Mouse (Mus musculus) R1 (cell line): Measurements from ENCODE around the gene Nrg3.

Source experiments
- DNase-seq: peaks from one replicate; pipeline ENCODE4 v3.0.0-alpha.2; 2018; ENCODE audit warnings: low read depth, low spot score

Nrg3 gene

GRCm38 (mm10) chr14:39472790-39473761, at the start of gene Nrg3:
Gene Nrg3, minus strand, starts transcription at chr14:39473088.
- DNase-seq: peak; percentile 53

DNA sequence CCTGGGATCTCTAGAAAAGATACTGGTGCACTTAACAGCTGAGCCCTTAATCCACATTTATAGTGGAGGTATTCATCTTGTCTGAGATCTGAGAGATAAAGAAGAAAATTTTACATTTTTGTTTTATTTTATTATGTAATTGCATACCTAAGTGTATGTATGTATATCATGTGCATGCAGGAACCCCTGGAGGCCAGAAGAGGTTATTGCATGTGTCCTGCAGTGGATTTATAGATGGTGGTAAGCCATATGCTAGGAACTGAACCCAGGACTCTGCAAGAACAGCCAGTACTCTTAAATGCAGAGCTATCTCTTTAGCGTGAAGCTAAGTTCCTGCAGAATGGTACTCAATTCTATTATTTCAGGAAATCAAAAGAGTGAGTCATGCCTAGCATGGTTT, 36.1 kb upstream of the Nrg3 start:
- no peak for DNase-seq

DNA sequence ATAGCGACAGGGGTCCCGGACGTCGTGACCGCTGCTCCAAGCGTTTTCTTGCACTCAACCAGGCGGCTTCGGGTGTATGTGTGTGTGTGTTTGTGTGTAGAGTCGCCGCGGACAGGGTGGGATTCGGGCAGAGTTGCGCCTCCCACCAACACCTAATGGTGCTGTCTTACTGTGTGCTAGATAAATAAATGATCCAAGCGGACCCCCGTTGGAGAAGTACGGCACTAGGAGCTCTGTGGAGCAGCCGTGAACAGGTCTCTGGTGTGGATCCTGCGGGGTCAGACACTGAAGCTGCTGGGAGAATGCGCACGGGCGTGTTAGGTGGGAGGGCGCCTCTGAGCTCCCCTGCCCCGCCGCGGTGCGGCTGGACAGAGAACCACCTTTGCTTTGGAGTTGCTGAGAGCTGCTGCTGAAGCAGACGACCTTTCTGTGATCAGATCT, 903 bp upstream of the Nrg3 start:
- peak; percentile 33 for DNase-seq

GRCm38 (mm10) chr14:39472146-39472751, 639 bp downstream of the Nrg3 start:
- DNase-seq: peak; percentile 5

DNA sequence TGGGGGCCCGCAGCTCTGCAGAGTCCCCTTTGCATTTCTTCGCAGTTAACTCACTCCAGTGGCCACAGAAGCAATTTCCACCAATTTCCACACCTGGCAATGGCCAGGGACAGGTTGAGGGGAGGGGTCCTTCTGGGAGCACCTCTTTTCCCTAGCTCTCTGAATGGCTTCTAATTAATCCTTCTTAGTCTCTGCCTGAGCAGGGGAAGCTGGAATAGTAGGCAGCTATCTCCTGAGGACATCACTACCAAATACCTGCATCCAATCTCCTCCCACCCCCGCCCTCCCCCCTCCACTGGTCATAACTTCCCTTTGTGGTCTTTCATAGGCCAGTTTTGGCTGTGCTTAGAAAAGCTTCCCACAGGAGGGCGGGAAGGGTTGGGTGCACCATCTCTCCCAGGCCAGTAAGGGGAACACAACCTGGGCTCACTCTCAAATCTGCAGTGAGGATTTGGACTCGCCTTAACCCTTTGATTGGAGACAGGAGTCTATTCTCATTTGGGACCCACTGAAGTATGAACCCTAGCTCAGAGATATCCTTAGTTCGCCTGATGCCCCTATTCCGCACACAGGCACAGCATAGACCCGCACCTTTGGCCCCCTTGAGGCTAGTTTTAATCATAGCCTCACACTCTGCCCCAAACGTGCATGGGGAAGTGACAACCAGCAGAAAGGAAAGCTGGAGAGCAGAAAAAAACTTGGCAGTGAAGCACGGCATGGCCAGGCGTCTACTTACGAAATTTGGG, 1.5 kb downstream of the Nrg3 start:
- DNase-seq: peak; percentile 8

DNA sequence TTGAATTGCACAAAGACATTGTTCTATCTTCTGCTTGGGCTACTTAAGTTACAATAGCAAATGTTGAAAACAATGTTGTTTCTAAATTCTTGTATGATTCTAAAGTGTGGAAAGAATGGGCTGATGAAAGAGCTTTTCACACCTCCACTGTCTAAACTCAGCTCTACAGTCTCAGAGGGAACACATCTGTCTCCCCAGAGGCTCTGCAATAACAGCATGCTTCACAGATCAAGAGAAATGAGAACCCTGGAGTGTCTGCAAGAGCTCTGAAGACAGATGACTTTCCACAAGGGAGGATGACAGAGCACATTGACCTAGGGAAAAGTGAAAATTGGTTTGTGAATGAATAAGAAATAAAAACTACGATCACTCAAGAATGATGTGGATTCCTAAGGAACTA, 27.4 kb downstream of the Nrg3 start:
- no peak for DNase-seq

- no peak for DNase-seq
Observed at GRCm38 (mm10) chr14:39428503-39428902, 44.4 kb downstream of the Nrg3 start.

DNA sequence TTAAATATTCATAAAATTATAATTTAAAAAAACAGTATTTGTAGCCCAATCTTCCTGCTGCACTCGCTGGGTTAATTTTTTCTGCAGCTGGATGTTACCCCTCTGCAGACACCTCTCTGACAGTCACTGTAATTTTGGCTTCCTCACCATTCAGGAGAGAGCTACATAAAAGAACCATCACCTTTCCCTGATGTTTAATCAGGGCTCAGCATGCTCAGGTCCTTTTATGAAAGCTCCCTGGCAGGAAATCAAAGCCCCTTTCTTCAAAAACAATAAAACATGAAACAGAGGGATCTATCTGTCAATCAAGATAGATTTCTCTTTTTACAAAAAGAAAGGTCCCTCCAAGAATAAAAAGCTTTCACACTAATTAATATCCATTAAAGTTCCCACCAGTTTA, 51.0 kb downstream of the Nrg3 start:
- DNase-seq: no peak

DNA sequence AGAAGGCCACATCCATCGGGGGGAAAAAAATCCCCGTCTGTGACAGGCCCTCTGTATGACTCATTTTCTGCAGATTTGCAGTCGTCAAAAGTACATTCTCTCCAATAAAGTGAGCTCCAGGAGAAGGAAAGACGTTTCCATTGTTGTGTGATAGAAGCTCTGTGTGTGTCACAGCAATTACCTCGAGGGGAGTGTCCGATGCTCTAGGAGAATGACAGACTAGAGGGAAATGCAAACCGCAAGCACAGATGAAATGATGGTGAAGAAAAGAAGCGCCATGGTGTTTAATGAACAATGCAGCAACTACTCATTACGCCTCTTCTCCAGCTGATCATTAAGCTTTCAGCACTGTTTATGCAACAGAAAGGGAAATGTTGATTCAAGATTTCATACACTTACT, 59.6 kb downstream of the Nrg3 start:
- no peak for DNase-seq

DNA sequence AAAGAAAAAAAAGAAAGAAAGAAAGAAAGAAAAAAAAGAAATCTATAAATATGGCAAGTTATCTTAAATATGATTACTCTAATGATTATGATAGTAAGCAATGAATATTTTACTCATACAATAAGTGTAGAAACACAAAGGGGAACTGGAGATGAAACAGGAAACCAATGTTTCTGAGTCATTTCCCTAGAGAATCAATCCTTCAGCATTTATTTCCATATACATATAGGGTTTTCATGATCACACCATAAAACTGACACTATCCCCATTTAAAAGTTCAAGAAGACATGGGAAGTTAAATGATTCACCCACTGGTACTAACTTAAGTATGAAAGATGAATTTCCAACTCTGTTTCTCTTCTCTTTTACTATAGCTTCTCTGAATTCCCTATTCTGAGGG, 86.0 kb downstream of the Nrg3 start:
- no peak for DNase-seq

GRCm38 (mm10) chr14:39381321-39381720, 91.6 kb downstream of the Nrg3 start:
- DNase-seq: no peak

GRCm38 (mm10) chr14:39373220-39373619, 99.7 kb downstream of the Nrg3 start:
- DNase-seq: no peak

- no peak for DNase-seq
Observed at GRCm38 (mm10) chr14:39356251-39356650, 116.6 kb downstream of the Nrg3 start.

GRCm38 (mm10) chr14:39351979-39352737, 120.7 kb downstream of the Nrg3 start:
- no peak for DNase-seq

- DNase-seq: no peak
Observed at GRCm38 (mm10) chr14:39317424-39318110, 155.3 kb downstream of the Nrg3 start.

DNA sequence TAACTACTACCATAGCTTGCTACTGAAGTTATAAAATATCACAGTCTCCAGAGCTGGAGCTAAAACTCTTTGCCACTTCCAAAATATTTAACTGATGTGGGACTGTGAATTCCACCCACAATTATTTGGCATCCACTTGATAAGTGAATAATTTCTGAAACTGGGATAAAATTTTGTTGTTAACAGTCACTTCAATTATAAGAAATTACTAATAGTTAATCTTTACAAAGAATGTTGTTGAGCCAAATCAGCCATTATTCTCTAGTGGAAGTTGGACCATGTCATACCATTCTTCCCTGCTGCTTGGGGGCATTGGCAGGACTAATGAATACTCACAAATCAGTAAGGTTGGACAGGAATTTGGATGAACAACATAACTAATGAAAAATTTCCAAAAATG, 158.8 kb downstream of the Nrg3 start:
- DNase-seq: no peak

GRCm38 (mm10) chr14:39265121-39265520, 207.8 kb downstream of the Nrg3 start:
- no peak for DNase-seq

DNA sequence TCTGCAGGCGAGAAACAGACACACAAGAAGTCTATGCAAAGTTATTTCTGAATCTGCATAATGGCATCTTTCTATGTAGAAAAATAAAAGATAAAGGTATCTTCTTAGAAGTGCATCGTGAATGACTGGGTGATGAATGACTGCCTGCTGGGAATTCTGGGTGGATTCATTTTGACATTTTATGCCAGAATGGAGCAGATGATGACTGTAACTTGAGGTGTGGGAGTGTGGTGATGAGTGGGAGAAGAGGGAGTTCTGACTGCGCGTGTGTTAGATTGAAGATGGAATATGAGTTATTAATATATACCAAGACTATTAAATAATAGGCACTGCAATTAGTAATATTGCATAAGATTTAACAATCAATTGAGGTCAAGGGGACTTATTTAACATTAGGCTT, 208.5 kb downstream of the Nrg3 start:
- DNase-seq: no peak

- DNase-seq: no peak
Observed at GRCm38 (mm10) chr14:39261016-39261415, 211.9 kb downstream of the Nrg3 start.

- DNase-seq: no peak
Observed at GRCm38 (mm10) chr14:39255391-39255790, 217.5 kb downstream of the Nrg3 start.

DNA sequence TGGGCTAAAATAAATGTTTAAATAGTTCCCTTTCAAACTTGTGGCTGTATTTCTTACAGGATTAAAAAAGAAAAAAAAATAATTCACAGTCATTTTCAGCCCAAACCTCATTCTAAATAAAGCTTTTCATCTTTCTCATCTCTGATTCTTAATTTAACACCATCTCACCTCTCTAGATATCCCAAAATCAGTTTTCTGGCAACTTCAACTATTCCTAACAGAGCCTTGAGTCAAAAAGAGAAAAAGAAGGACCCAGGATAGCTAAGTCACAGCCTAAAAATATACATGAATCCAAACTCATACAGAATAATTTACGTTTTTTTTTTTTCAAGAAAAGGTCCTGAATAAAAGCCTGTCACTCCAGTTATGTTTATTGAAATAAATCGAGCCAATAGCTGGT, 232.6 kb downstream of the Nrg3 start:
- DNase-seq: no peak
